Mouse (Mus musculus): ENCODE measurements at regions not wholly inside any gene's neighbourhood (a gene's known extent, or its start where the extent isn't known, plus 50 kb on each side); places are given as distances from the start of the nearest gene placed in this dataset.

GRCm38 (mm10) chr12:106566361-106566760, 556.3 kb downstream of the Vrk1 start:
- no peak for ATAC-seq (ENCODE audit: poor library complexity, severe bottlenecking)

GRCm38 (mm10) chr12:106567116-106567515, 557.1 kb downstream of the Vrk1 start:
- ATAC-seq (ENCODE audit: poor library complexity, severe bottlenecking) = no peak

DNA sequence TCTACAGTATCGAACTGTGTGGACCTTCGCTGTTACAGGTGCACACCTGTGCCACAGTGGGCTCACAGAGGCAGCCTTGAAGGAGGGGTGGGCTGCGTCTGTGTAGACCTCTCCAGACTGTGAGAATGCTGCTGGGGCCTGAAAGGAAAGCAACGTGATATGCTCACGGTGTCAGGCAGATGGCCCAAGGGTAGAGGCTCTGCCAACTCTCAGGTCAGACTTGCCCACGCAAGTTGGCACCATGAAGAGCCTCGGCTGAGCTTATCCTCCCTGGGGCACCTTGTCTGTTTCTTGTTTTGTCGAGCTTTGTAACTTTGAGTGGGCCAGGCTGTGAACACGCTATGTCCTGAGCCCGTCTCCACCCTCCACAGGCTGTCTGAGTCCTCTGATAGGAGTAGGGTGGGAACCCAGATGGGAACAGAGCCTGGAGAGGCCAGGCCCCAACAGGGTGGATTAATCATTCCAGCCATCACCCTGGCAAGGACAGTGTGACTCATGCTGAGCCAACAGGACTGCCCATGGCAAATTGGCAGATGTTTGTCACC, 558.6 kb downstream of the Vrk1 start:
- ATAC-seq (ENCODE audit: poor library complexity, severe bottlenecking) = no peak

GRCm38 (mm10) chr12:106572956-106573355, 562.9 kb downstream of the Vrk1 start:
- no peak for ATAC-seq (ENCODE audit: poor library complexity, severe bottlenecking)

DNA sequence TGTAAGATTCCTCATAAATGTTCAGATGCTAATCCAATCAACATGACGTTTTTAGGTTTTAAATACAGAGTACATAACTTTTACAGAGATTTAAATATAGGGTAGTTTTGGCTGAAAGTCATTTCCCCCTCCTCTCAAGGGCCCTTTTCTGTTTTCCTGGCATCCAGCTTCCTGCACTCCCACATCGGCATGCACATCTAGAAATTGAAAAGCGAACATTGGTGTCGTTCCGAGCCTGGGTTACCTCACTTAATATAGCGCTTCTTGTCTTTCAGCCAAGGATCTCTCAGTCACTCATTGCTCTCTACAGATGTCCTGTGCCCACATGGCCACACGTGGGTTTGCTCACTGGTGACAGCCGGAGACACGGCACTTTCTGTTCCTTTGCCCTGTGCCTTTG, 572.7 kb downstream of the Vrk1 start:
- ATAC-seq (ENCODE audit: poor library complexity, severe bottlenecking) = no peak

DNA sequence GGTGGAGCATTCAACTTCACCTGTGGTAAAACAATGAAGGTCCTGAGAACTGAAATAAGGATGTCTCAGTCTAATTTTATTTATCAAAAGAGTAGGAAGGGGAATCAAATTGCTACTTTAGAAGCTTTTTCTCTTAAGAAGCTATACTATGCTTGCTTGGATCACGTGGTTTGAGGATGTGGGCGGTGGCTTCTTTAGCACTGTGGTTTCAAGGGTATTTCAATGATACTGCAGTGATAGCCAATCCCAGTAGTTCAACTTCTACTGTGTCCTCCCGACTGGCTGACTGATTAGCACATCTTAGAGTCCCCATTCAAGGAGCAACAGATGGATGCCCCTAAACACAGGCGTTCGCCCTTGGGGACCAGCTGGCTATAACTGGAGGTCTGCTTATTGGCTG, 575.6 kb downstream of the Vrk1 start:
- ATAC-seq (ENCODE audit: poor library complexity, severe bottlenecking) = no peak

GRCm38 (mm10) chr12:106592686-106593085, 582.7 kb downstream of the Vrk1 start:
- no peak for ATAC-seq (ENCODE audit: poor library complexity, severe bottlenecking)

- no peak for ATAC-seq (ENCODE audit: poor library complexity, severe bottlenecking)
Measured at GRCm38 (mm10) chr12:106597636-106598035, 587.6 kb downstream of the Vrk1 start.

DNA sequence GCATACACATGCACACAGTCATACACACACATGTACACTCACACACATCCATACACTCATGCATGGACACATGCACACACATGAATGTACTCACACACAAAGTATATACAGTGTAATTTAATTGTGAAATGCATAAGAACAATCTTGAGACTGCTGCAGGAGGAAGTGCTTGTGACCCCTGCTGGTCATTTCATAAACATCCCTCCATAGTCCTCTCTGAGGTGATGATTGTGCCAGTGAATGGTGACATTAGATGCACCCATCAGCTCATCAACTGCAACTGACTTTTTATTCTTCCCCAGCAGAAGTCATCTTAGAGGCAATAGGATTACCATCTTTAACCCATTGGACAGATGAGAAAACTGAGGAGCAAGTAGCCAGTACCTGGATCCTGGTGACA, 597.2 kb downstream of the Vrk1 start:
- ATAC-seq (ENCODE audit: poor library complexity, severe bottlenecking) = no peak

- ATAC-seq (ENCODE audit: poor library complexity, severe bottlenecking) = no peak
Measured at GRCm38 (mm10) chr12:106607655-106608337, 597.8 kb downstream of the Vrk1 start.

GRCm38 (mm10) chr12:106618684-106619083, 608.7 kb downstream of the Vrk1 start:
- ATAC-seq (ENCODE audit: poor library complexity, severe bottlenecking) = no peak

DNA sequence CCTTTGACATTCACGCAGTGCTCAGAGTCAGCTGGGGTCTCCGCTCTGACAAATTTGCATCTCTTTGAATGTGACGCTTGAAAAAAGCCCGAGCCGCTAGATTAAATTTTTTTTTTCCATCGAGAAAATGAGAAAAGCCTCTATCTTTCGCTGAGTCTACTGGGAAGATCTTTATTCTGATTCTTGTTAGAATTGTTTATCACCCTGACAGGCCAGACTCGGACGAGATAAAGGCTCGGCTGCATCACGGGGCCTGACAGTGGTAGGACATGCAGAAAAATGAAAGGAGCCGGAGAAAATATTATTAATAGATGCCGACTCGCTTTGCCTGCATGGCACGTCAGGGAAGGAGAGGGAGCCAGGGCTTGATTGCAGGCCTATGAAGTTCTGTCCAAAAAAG, 616.8 kb downstream of the Vrk1 start:
- no peak for ATAC-seq (ENCODE audit: poor library complexity, severe bottlenecking)

DNA sequence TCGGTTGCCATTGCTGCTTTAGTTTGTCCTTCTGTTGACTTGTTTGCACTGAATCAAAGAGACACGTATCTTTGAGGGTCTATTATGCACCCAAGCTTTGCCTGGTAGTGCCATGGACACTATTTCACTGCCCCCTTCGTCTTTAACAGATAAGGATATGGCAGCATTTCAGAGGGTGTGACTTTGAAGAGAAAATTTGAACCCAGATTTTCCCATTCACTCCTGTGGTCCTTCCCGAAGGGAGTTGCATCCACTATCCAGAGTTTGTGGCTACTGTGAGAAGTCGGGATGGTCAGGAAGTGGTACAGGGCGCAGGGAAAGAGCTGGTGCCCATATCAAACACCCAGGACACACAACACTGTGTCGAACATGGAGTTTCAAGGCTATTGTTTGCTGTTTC, 622.5 kb downstream of the Vrk1 start:
- no peak for ATAC-seq (ENCODE audit: poor library complexity, severe bottlenecking)

- no peak for ATAC-seq (ENCODE audit: poor library complexity, severe bottlenecking)
Measured at GRCm38 (mm10) chr12:106633096-106633495, 623.1 kb downstream of the Vrk1 start.

DNA sequence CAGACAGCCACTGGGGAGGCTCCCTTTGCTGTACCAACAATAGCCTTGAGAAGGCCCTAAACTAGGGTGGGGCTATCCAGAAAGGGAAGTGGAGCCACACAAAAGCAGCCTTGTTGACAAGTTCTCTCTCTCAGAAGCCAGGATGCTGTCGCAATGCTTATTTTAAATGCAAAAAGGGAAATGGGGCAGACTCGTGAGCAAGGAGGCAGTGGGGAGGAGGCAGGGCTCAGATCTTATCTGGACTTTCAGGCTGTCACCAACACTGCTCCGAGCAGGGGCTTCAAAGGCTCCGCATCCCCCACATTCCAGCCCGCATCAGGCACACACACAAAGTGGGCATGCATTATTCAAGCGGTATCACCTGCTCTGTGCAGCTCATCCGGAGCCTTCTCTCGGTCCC, 648.3 kb downstream of the Vrk1 start:
- peak; percentile 87 for ATAC-seq (ENCODE audit: poor library complexity, severe bottlenecking)

DNA sequence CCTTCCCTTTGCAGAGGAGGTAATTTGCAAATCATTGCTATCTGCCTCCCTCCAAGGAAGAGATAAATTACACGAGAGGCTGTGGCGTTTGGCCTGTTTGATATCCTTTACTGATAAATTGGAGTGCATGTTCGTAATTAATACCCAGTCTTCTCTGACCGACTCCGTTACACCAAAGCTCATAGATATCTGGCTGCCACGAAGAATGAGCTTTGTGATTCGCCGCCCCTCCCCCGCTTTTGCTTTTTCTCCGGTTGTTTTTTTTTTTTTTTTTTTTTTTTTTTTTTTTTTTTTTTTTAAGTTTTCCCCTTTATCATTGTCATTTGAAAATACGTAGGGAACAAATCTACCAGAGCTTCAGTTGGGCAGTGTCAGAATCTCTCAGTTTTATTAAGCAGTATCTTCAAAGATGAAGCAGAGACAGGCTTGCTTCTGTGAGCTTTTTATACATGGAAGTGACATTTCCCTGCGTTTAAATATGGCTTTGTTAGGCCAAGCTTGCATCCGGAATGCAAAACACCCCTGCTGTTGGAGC, 663.3 kb downstream of the Vrk1 start:
- no peak for ATAC-seq (ENCODE audit: poor library complexity, severe bottlenecking)

DNA sequence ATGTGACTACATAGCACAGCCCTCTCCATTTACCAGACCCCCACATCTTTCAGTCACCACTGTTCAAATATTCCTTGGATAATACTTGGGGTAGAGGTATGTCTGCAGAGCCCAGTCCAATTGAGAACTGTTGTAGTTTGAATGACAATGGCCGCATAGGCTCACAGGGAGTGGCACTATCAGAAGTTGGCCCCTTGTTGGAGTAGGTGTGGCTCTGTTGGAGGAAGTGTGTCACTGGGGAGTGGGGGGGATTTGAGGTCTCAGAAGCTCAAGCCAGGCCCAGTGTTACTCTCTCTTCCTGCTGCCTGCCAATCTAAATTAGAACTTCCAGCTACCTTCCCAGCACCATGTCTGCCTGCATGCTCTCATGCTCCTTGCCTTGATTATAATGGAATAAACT, 664.7 kb downstream of the Vrk1 start:
- no peak for ATAC-seq (ENCODE audit: poor library complexity, severe bottlenecking)

DNA sequence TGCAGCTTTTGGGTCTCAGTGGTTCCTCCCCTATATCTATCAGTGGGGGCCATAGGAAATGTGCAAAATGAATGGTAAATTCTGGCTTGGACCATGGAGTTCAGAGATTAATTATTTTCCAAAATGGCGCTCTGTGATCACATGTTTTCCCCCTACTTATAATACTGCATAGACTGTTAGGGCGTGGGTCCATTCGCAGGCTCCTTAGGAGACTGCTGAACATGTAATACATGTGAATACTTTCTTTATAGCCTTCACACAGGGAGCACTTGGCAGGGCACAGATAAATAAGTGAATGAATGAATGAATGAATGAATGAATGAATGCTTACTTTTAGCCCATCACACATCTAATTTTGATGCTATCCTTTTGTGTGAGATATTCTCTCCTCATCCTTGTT, 666.1 kb downstream of the Vrk1 start:
- no peak for ATAC-seq (ENCODE audit: poor library complexity, severe bottlenecking)

- no peak for ATAC-seq (ENCODE audit: poor library complexity, severe bottlenecking)
Measured at GRCm38 (mm10) chr12:106676566-106676965, 666.5 kb downstream of the Vrk1 start.

DNA sequence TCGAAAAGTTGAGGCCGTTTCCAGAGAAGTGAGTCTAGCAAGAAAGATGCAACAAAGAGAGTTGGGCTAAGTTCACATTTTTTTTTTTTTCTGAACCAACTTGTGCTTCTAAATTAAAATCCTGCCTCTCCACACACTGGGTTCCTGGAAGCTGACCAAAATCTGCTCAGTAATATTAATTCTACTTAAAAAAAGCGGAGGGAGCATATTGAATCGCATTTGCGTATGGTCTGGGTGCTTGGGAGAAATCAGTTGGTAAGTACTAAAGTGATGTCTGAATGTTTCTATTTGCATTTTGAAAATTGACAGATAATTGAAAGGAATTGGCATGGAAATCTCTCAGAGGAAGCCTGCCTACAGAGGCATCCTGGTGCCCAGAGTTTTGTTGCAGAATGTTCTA, 676.0 kb downstream of the Vrk1 start:
- ATAC-seq (ENCODE audit: poor library complexity, severe bottlenecking) = no peak

DNA sequence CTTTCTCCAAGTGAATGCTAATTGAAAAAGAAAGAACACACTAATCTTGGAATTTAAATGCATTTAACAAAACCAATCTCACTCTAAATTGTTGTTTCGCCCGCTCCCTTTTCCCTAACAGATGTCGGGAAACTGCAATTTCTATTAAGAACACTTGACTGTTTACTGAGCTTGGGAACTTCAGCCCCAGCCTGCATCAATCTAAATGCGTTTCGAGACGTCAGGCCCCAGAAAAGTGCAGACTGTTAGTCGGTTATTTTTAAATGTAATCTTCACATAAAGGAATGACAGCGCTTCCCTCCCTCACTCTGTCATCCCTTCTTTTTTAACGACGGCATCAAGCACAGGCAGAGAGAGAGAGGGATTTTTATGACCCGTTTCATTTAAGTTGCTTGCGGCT, 677.7 kb downstream of the Vrk1 start:
- ATAC-seq (ENCODE audit: poor library complexity, severe bottlenecking) = no peak

DNA sequence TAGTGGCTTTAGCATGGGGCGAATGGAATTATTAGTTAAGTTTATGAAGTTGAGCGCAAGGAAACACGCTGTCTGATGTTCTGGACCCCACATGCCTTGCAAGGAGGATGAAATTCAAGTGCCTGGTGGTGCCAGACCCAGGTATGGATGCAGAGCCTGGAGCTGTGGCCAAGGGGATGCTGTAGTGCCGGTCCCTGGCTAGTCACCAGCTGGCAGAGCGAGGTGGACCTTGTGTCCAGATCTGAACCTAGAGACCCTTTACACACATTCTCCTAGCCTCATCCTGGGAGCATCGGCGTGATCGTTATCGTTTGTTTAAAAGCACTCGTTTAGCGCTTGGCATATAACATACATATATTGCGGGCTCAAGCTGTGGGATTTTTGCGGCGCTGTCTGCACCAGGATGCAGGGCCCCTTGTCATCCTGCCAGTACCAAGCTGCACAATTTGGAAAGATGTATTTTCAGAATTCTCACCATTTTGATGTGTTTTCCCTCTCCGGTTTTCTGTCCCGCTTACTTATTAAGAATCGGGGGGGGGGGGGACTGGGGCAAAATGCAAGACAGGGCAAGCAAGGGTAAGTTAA, 678.2 kb downstream of the Vrk1 start:
- no peak for ATAC-seq (ENCODE audit: poor library complexity, severe bottlenecking)

Measured in megakaryocyte, adult 5-6 weeks (primary cell).